ENCODE assay signal across 21 mouse cellular contexts in the genomic region with DNA sequence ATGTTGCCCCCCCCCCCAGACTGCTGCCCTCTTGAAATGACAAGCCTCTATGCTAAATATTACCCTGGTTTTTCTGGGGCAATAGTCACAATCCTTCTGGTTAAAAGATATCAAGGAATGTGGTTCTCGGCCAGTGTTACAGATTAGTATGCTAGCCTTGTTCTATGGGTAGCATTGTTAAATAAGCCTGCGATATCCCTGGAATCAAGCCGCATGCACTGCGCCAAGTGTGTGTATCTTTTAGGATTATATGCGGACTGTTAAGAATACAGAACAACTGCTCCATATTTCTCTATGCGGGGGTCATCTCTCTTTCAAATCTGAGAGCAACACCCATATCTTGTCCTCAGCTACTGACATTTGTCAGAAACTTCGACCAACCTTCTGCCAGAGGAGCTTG.
DNase-seq lines count a peak whose midpoint lies in the region; ATAC-seq and TF ChIP-seq lines count a peak whose summit lies in the region.
"Had no signal": no experiment of that assay in that cellular context is flagged by ENCODE, and none has a peak within 500 bp of the region (broad histone marks: within the 10 kb centered on the region; RNA-seq: fewer than 3 reads in every experiment).

No protein-coding gene starts in this region.

- TF ChIP-seq POLR2A in brain, embryonic 14.5 days (IDR thresholded peaks at IDR 0.05; ENCODE audit: borderline replicate concordance, extremely low read depth, insufficient read depth, insufficient read length, poor library complexity, severe bottlenecking) = no peak

- no peak overlapping the region for H3K4me3 ChIP-seq in forebrain, embryonic 11.5 days (ENCODE audit: low read depth, low read length)
- H3K4me3 ChIP-seq in forebrain, embryonic 10.5 days = no peak overlapping the region
- no peak overlapping the region for H3K4me3 ChIP-seq in forebrain, postnatal 0 days (ENCODE audit: low read depth, low read length)
- no peak overlapping the region for H3K4me3 ChIP-seq in midbrain, embryonic 14.5 days (replicated peaks; ENCODE audit: low read depth, low read length)
- H3K4me3 ChIP-seq: heart, embryonic 12.5 days; intestine, embryonic 15.5 days; kidney, embryonic 15.5 days had no signal

- no peak overlapping the region for H3K9ac ChIP-seq in forebrain, embryonic 11.5 days (ENCODE audit: low read length)
- H3K9ac ChIP-seq in forebrain, postnatal 0 days = no peak overlapping the region
- no peak overlapping the region for H3K9ac ChIP-seq in midbrain, embryonic 14.5 days (replicated peaks; ENCODE audit: low read length)
- H3K9ac ChIP-seq: heart, embryonic 12.5 days; intestine, embryonic 15.5 days; kidney, embryonic 15.5 days had no signal

- TF ChIP-seq CTCF in brain, embryonic 14.5 days (IDR thresholded peaks at IDR 0.05; ENCODE audit: borderline replicate concordance, extremely low read depth, insufficient read depth, insufficient read length) = no peak
- TF ChIP-seq CTCF in forebrain, postnatal 0 days (IDR thresholded peaks at IDR 0.05; ENCODE audit: low read depth) = no peak

- H3K27me3 ChIP-seq in forebrain, embryonic 11.5 days (ENCODE audit: control insufficient read depth, insufficient read depth, low read length) = no peaks in the 10 kb centered on the region
- peaks cover 24% of the 10 kb centered on the region for H3K27me3 ChIP-seq in forebrain, embryonic 10.5 days (ENCODE audit: poor library complexity, severe bottlenecking)
- H3K27me3 ChIP-seq in forebrain, postnatal 0 days (ENCODE audit: insufficient read depth, low read length) = no peaks in the 10 kb centered on the region
- H3K27me3 ChIP-seq in midbrain, embryonic 14.5 days (ENCODE audit: control insufficient read depth, insufficient read depth, low read length) = no peaks in the 10 kb centered on the region
- H3K27me3 ChIP-seq: heart, embryonic 12.5 days; intestine, embryonic 15.5 days; kidney, embryonic 15.5 days had no signal

- H3K4me1 ChIP-seq in forebrain, embryonic 11.5 days (replicated peaks; ENCODE audit: control insufficient read depth, insufficient read depth, low read length) = peaks cover 2% of the 10 kb centered on the region; the same call in 1 of the 2 replicates
- H3K4me1 ChIP-seq in forebrain, embryonic 10.5 days = peaks cover 16% of the 10 kb centered on the region
- 0 out of 2 replicates have a peak, but pooled peaks cover 3% of the 10 kb centered on the region for H3K4me1 ChIP-seq in forebrain, postnatal 0 days (ENCODE audit: insufficient read depth)
- H3K4me1 ChIP-seq in midbrain, embryonic 14.5 days (ENCODE audit: control insufficient read depth, insufficient read depth, low read length) = peaks cover 20% of the 10 kb centered on the region; the same call in 1 of the 2 replicates

- 45% methylated on average over 7 of the region's 7 CpGs for WGBS in forebrain, embryonic 11.5 days
- 63% methylated on average over 7 of the region's 7 CpGs for WGBS in forebrain, embryonic 10.5 days
- 16% methylated on average over 7 of the region's 7 CpGs for WGBS in forebrain, postnatal 0 days
- WGBS in midbrain, embryonic 14.5 days = 23% methylated on average over 7 of the region's 7 CpGs

- no peak overlapping the region for H3K27ac ChIP-seq in forebrain, embryonic 11.5 days (ENCODE audit: low read depth, low read length)
- H3K27ac ChIP-seq in forebrain, embryonic 10.5 days = no peak overlapping the region
- H3K27ac ChIP-seq in forebrain, postnatal 0 days (ENCODE audit: low read depth, low read length) = no peak overlapping the region
- 0 out of 2 replicates have a peak overlapping the region, but pooled peaks have one; percentile 32 for H3K27ac ChIP-seq in midbrain, embryonic 14.5 days (replicated peaks; ENCODE audit: low read depth, low read length)
- H3K27ac ChIP-seq: intestine, embryonic 15.5 days; kidney, embryonic 15.5 days had no signal

- DNase-seq in forebrain, embryonic 11.5 days (ENCODE audit: low spot score) = no peak
- no peak for DNase-seq in forebrain, embryonic 10.5 days (ENCODE audit: extremely low spot score, low spot score)
- peak; percentile 73 for DNase-seq in brain, embryonic 14.5 days (ENCODE audit: low read depth)
- DNase-seq in forebrain, postnatal 0 days = no peak
- peak; percentile 65 for DNase-seq in midbrain, embryonic 14.5 days
- no peak for DNase-seq in right cerebral cortex, adult 2 months (ENCODE audit: low spot score in 2 of 2)
- DNase-seq in adrenal gland, adult 18-20 months (ENCODE audit: low spot score in 2 of 2) = no peak
- DNase-seq in adrenal gland, postnatal 10 days = no peak
- DNase-seq: adrenal gland, postnatal 25 days; cerebellum, adult 18-20 months; cerebellum, postnatal 25 days; heart, postnatal 14 days; lung, adult 2 months; lung, postnatal 4 days; thymus, postnatal 14 days had no signal

- ATAC-seq in forebrain, embryonic 11.5 days (replicated peaks; ENCODE audit: low FRiP score) = peak; percentile 60
- peak; percentile 63 for ATAC-seq in forebrain, postnatal 0 days
- ATAC-seq in midbrain, embryonic 14.5 days (ENCODE audit: low FRiP score, low TSS enrichment) = 0 out of 2 replicates have a peak, but pooled peaks have one; percentile 54
- ATAC-seq: activated CD4-positive, CD25-positive, alpha-beta regulatory T cell, adult 4 months had no signal

- H3K4me2 ChIP-seq in forebrain, embryonic 11.5 days (ENCODE audit: low read depth, low read length, severe bottlenecking) = no peak overlapping the region
- H3K4me2 ChIP-seq in forebrain, postnatal 0 days (ENCODE audit: low read depth) = peak overlapping the region; percentile 23
- peak overlapping the region; percentile 33 for H3K4me2 ChIP-seq in midbrain, embryonic 14.5 days (ENCODE audit: low read length)
- H3K4me2 ChIP-seq: heart, embryonic 12.5 days; intestine, embryonic 15.5 days; kidney, embryonic 15.5 days; liver, embryonic 11.5 days had no signal

- H3K36me3 ChIP-seq in forebrain, embryonic 11.5 days (ENCODE audit: control insufficient read depth, insufficient read depth, low read length) = no peaks in the 10 kb centered on the region
- H3K36me3 ChIP-seq in forebrain, embryonic 10.5 days (replicated peaks) = no peaks in the 10 kb centered on the region
- H3K36me3 ChIP-seq in forebrain, postnatal 0 days (ENCODE audit: insufficient read depth) = no peaks in the 10 kb centered on the region
- no peaks in the 10 kb centered on the region for H3K36me3 ChIP-seq in midbrain, embryonic 14.5 days (ENCODE audit: control insufficient read depth, insufficient read depth, low read length)
- H3K36me3 ChIP-seq: G1E; heart, embryonic 12.5 days; intestine, embryonic 15.5 days; kidney, embryonic 15.5 days had no signal

- no peaks in the 10 kb centered on the region for H3K9me3 ChIP-seq in forebrain, embryonic 11.5 days (ENCODE audit: control insufficient read depth, low read length)
- H3K9me3 ChIP-seq in forebrain, embryonic 10.5 days = no peaks in the 10 kb centered on the region
- no peaks in the 10 kb centered on the region for H3K9me3 ChIP-seq in forebrain, postnatal 0 days (ENCODE audit: low read length)
- H3K9me3 ChIP-seq in midbrain, embryonic 14.5 days (ENCODE audit: control insufficient read depth, low read length) = no peaks in the 10 kb centered on the region
- H3K9me3 ChIP-seq: heart, embryonic 12.5 days; intestine, embryonic 15.5 days; kidney, embryonic 15.5 days had no signal

Comparison
In these comparisons a context has a peak if more than half of its experiments do, and no peak if none do; other contexts are left out.
1. DNase-seq: peak in brain, embryonic 14.5 days (single experiment) and midbrain, embryonic 14.5 days (single experiment); none in forebrain, embryonic 11.5 days (single experiment), forebrain, embryonic 10.5 days (single experiment), forebrain, postnatal 0 days (single experiment), right cerebral cortex, adult 2 months (0 of 2), adrenal gland, adult 18-20 months (0 of 2) and adrenal gland, postnatal 10 days (single experiment).
2. Peak in every context shown above with its lines, with median percentiles within 50 percentile points of each other: ATAC-seq.